Mouse (Mus musculus): Measurements from ENCODE around the gene Nsl1. TPM values are rescaled to one million over a fixed set of nuclear protein-coding genes. Genes with fewer than 3 reads are reported as not detected.

Gene Nsl1
- polyA plus RNA-seq, 1 experiment from 2014 or later, result 5.7 TPM

GRCm38 (mm10) chr1:191085597-191085996 is 22.8 kb downstream of the Nsl1 start:
- Histone ChIP-seq H3K36me3 (replicated peaks; ENCODE audit: insufficient read depth, low read length) (peaks cover 14% of the 10 kb centered on the region), H3K27me3 (ENCODE audit: insufficient read depth, low read length) (no peaks in the 10 kb centered on the region), H3K4me3 (ENCODE audit: low read depth, low read length) (no peak overlapping the region), H3K27ac (ENCODE audit: low read depth) (peak overlapping the region; percentile 34; the same call in 1 of the 2 replicates), H3K4me2 (ENCODE audit: low read depth, low read length) (0 out of 2 replicates have a peak overlapping the region, but pooled peaks have one; percentile 9), H3K9me3 (ENCODE audit: low read length) (no peaks in the 10 kb centered on the region), H3K4me1 (ENCODE audit: insufficient read depth) (no peaks in the 10 kb centered on the region), H3K9ac (replicated peaks) (no peak overlapping the region; the same call in 1 of the 2 replicates)
- ATAC-seq (peak; percentile 14; the same call in 1 of the 2 replicates), DNase-seq (peak; percentile 29)
- 60% methylated on average over 12 of the region's 12 CpGs for WGBS (ENCODE audit: insufficient replicate concordance)
- TF ChIP-seq EP300 (IDR thresholded peaks at IDR 0.05; ENCODE audit: low read depth) (no peak), CTCF (IDR thresholded peaks at IDR 0.05; ENCODE audit: low read depth) (no peak)

- no peaks in the 10 kb centered on the region for H3K4me1 ChIP-seq (ENCODE audit: insufficient read depth)
- H3K36me3 ChIP-seq (replicated peaks; ENCODE audit: insufficient read depth, low read length), result peaks cover 9% of the 10 kb centered on the region
- H3K9ac ChIP-seq (replicated peaks), result no peak overlapping the region
- H3K27me3 ChIP-seq (ENCODE audit: insufficient read depth, low read length), result no peaks in the 10 kb centered on the region
- no peak overlapping the region for H3K4me2 ChIP-seq (ENCODE audit: low read depth, low read length)
- H3K4me3 ChIP-seq (ENCODE audit: low read depth, low read length), result no peak overlapping the region
- peak overlapping the region; percentile 34; the same call in 1 of the 2 replicates for H3K27ac ChIP-seq (ENCODE audit: low read depth)
- DNase-seq (no peak), ATAC-seq (no peak)
- WGBS (ENCODE audit: insufficient replicate concordance), result 74% methylated on average over 7 of the region's 7 CpGs
- H3K9me3 ChIP-seq (ENCODE audit: low read length), result no peaks in the 10 kb centered on the region
- TF ChIP-seq CTCF (IDR thresholded peaks at IDR 0.05; ENCODE audit: low read depth) (no peak), EP300 (IDR thresholded peaks at IDR 0.05; ENCODE audit: low read depth) (no peak)
Observed at GRCm38 (mm10) chr1:191086304-191086878, 23.6 kb downstream of the Nsl1 start.

GRCm38 (mm10) chr1:191086960-191087359 is 24.1 kb downstream of the Nsl1 start:
- TF ChIP-seq EP300 (IDR thresholded peaks at IDR 0.05; ENCODE audit: low read depth) (no peak), CTCF (IDR thresholded peaks at IDR 0.05; ENCODE audit: low read depth) (no peak)
- H3K9ac ChIP-seq (replicated peaks), result no peak overlapping the region
- H3K36me3 ChIP-seq (replicated peaks; ENCODE audit: insufficient read depth, low read length), result peaks cover 4% of the 10 kb centered on the region
- no peaks in the 10 kb centered on the region for H3K27me3 ChIP-seq (ENCODE audit: insufficient read depth, low read length)
- H3K4me2 ChIP-seq (ENCODE audit: low read depth, low read length), result no peak overlapping the region
- DNase-seq (no peak), ATAC-seq (no peak)
- WGBS (ENCODE audit: insufficient replicate concordance), result 73% methylated on average over 8 of the region's 8 CpGs
- no peak overlapping the region for H3K4me3 ChIP-seq (ENCODE audit: low read depth, low read length)
- 0 out of 2 replicates have a peak overlapping the region, but pooled peaks have one; percentile 34 for H3K27ac ChIP-seq (ENCODE audit: low read depth)
- no peaks in the 10 kb centered on the region for H3K4me1 ChIP-seq (ENCODE audit: insufficient read depth)
- H3K9me3 ChIP-seq (ENCODE audit: low read length), result no peaks in the 10 kb centered on the region

GRCm38 (mm10) chr1:191087955-191088354 is 25.1 kb downstream of the Nsl1 start:
- Histone ChIP-seq H3K36me3 (replicated peaks; ENCODE audit: insufficient read depth, low read length) (no peaks in the 10 kb centered on the region), H3K27ac (ENCODE audit: low read depth) (no peak overlapping the region), H3K4me2 (ENCODE audit: low read depth, low read length) (no peak overlapping the region), H3K27me3 (ENCODE audit: insufficient read depth, low read length) (no peaks in the 10 kb centered on the region), H3K4me1 (ENCODE audit: insufficient read depth) (no peaks in the 10 kb centered on the region), H3K9me3 (ENCODE audit: low read length) (no peaks in the 10 kb centered on the region), H3K4me3 (ENCODE audit: low read depth, low read length) (no peak overlapping the region), H3K9ac (replicated peaks) (no peak overlapping the region)
- DNase-seq (no peak), ATAC-seq (no peak)
- no peak for TF ChIP-seq EP300 (IDR thresholded peaks at IDR 0.05; ENCODE audit: low read depth)
- no peak for TF ChIP-seq CTCF (IDR thresholded peaks at IDR 0.05; ENCODE audit: low read depth)
- WGBS (ENCODE audit: insufficient replicate concordance), result 56% methylated on average over 5 of the region's 5 CpGs

- Histone ChIP-seq H3K4me2 (ENCODE audit: low read depth, low read length) (no peak overlapping the region), H3K27me3 (ENCODE audit: insufficient read depth, low read length) (no peaks in the 10 kb centered on the region), H3K4me1 (ENCODE audit: insufficient read depth) (no peaks in the 10 kb centered on the region), H3K9me3 (ENCODE audit: low read length) (no peaks in the 10 kb centered on the region), H3K36me3 (replicated peaks; ENCODE audit: insufficient read depth, low read length) (no peaks in the 10 kb centered on the region), H3K4me3 (ENCODE audit: low read depth, low read length) (no peak overlapping the region), H3K9ac (replicated peaks) (no peak overlapping the region), H3K27ac (ENCODE audit: low read depth) (no peak overlapping the region)
- no peak for TF ChIP-seq CTCF (IDR thresholded peaks at IDR 0.05; ENCODE audit: low read depth)
- TF ChIP-seq EP300 (IDR thresholded peaks at IDR 0.05; ENCODE audit: low read depth), result no peak
- 49% methylated on average over 6 of the region's 6 CpGs for WGBS (ENCODE audit: insufficient replicate concordance)
- DNase-seq, result no peak
- no peak for ATAC-seq
Observed at GRCm38 (mm10) chr1:191089355-191089754, 26.5 kb downstream of the Nsl1 start.

GRCm38 (mm10) chr1:191092050-191092449 is 29.2 kb downstream of the Nsl1 start:
- TF ChIP-seq CTCF (IDR thresholded peaks at IDR 0.05; ENCODE audit: low read depth) (no peak), EP300 (IDR thresholded peaks at IDR 0.05; ENCODE audit: low read depth) (no peak)
- no peak for DNase-seq
- 0 out of 2 replicates have a peak, but pooled peaks have one; percentile 31 for ATAC-seq
- H3K27me3 ChIP-seq (ENCODE audit: insufficient read depth, low read length), result peaks cover 3% of the 10 kb centered on the region; the same call in 1 of the 2 replicates
- no peaks in the 10 kb centered on the region for H3K9me3 ChIP-seq (ENCODE audit: low read length)
- no peaks in the 10 kb centered on the region for H3K4me1 ChIP-seq (ENCODE audit: insufficient read depth)
- no peaks in the 10 kb centered on the region for H3K36me3 ChIP-seq (replicated peaks; ENCODE audit: insufficient read depth, low read length)
- H3K27ac ChIP-seq (ENCODE audit: low read depth), result 0 out of 2 replicates have a peak overlapping the region, but pooled peaks have one; percentile 35
- 64% methylated on average over 8 of the region's 8 CpGs for WGBS (ENCODE audit: insufficient replicate concordance)
- no peak overlapping the region for H3K4me2 ChIP-seq (ENCODE audit: low read depth, low read length)
- H3K9ac ChIP-seq (replicated peaks), result no peak overlapping the region
- H3K4me3 ChIP-seq (ENCODE audit: low read depth, low read length), result no peak overlapping the region

Data from liver, postnatal 0 days (tissue).